Mouse (Mus musculus) urinary bladder, postnatal 25 days (tissue): ENCODE measurements around the gene Inpp5f.
"Not testable (repeated sequence)": the region's sequence is repeated elsewhere in the genome, so short reads cannot be mapped to it uniquely, and the experiment has no call there.

Experiments used
- DNase-seq: peaks from one replicate; pipeline ENCODE4 v3.0.0; 2022; ENCODE audit warnings: low spot score

Gene Inpp5f

DNA sequence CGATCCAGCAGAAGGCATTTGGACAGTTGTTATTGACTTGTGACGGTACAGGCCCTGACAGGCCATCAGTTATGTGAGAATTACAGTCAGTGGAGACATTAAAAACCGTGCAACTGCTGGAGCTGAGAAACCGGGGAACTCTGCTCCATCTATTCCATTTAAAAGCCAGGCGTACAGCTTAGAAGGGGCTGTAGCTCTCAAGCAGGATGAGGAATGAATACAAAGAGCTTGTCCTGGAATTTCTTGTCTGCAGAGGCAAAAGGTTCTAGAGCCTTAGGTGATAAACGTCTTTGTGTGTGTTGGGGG, 18.2 kb upstream of the Inpp5f start:
- DNase-seq, result no peak

DNA sequence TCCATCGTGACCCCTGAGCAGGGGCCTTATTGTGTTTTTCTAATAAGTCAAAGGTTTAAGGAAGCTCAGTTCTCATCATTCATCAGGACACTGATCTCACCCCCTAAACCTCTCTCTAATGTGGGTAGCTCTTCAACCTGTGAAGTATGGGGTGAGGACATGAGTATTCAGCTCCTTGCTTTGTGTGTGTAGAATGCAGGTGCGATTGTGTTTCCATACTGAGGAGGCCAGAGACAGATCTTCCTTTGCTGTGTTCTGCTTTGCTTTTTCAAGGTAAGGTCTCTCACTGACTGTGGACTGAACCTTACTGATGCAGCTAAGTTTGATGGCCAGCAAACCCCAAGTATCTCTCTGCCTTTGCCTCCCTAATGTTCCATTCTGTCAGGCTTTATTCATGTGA, 14.9 kb upstream of the Inpp5f start:
- no peak for DNase-seq

DNA sequence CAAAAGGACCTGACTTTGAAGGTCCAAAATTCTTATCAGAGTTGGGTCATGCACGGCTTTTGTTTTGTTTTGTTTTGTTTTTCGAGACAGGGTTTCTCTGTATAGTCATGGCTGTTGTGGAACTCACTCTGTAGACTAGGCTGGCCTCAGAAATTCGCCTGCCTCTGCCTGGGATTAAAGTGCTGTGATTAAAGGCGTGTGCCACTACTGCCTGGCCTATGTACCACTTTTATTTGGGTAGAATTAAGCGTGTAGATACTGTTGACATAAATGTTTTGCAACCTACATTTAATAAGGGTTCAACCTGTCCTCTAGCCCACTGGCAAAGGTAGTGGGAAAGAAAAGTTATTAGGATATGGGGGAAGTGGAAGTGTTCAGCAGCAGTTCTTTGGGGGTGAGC, 12.1 kb upstream of the Inpp5f start:
- no peak for DNase-seq

DNA sequence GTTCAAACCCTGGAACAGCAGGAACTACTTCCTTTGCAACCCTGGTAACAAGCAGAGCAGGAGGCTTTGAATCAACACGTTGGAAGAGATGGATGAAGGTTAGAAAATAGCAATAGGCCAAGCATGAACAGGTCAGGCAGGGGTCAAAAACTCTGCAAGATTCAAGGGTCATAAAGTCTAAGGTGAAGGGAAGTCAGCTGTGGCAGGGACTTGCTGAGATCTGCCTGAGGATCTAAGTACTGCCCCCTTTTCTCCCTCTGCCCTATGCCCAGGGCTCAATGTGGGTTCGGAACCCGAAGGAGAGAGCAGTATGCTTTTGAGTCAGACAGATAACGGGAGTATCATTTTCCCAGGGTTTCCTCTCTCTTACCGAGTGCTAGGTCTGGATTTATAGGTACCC, 9.3 kb upstream of the Inpp5f start:
- no peak for DNase-seq

DNA sequence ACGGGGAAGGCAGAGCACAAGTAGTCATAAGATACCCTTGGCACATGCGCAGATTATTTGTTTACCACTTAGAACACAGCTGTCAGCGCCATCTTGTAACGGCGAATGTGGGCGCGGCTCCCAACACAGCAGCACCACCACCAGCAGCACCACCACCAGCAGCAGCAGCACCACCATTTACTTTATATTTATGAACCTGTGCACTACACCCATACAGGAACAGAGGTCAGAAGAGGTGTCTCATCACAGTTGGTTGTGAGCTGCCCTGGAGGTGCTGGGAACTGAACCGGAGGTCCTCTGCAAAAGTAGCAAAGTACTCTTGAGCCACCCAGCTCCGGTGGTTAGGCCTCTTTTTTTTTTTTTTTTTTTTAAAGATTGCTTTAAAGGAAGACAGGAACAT, 1.2 kb upstream of the Inpp5f start:
- DNase-seq, result not testable (repeated sequence)

DNA sequence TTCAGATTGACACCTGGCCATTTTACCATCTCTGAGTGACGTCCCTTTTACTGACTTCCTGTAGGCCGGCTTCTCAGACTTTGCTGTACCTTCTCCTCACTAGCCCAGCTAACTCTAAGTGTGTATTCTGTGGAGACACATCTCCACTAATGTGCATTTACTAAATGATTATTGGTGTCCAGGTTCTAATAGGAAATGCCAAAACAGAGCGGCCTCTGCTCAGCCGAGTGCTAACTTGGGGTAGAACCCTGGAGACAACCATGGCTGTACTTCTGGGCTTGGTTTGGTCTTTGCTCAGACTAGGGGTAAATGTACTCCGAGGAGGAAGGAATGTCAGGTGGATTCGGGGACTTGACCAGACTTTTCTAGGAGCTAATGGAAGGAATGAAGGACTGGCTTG, 638 bp upstream of the Inpp5f start:
- DNase-seq, result no peak

DNA sequence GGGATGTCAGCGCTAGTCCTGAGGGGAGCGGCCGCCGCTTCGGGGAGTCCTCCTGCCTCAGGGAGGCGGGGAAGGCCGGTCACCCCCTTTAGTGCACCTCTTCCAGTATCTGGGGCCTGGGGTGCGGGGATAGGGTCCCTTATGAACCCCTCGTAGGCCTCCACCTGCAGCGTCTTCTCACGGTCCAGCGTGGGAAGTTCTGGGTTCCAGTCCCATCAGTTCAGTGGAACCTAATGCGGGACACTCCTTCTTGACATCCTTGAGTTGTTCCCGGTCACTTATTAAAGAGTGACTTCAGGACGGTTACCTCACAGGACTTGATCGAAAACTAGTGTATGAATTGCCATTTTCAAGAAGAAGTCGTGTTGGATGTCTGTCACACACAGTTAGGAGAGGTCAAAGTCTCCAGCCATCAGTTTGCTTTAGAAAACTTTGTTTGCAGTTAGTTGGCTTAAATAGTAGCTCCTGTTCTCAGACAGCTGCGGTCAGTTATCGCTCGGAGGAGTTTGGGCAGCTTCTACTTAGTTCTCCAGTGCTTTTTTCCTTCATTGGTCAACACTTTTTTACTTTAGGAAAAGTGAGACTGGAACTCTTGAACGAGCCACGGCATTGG, 777 bp downstream of the Inpp5f start:
- DNase-seq, result no peak

DNA sequence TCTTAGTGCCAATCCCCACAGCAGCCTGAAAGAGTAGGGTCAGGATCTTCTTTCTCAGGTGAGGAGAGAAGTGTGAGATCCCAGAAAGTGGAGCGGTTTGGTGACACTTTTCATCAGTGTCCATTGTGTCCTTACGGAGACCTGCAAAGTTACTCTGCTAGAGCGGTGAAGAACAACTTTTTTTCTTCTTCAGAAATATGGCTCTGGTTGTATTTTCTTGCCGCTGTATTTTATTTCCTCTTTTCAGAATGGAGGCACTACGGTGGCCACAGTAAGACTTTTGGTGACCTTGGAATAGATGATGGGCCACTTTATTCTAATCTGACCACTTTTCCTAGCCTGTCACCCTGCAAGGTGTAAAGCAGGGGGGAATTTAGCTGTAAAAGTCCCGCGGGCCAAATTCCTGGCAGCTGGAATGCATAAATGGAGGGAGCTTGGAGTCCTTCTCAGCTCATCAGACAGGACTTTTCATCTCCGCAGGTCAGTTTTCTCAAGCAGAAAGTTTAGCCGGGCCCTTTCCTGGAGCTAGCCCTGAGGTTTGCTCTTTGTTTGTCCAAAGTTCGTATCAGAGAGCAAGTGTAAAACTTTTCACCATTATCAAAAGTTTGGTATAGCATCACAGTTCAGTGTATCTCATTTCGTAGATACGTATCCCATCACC, 1.5 kb downstream of the Inpp5f start:
- no peak for DNase-seq

DNA sequence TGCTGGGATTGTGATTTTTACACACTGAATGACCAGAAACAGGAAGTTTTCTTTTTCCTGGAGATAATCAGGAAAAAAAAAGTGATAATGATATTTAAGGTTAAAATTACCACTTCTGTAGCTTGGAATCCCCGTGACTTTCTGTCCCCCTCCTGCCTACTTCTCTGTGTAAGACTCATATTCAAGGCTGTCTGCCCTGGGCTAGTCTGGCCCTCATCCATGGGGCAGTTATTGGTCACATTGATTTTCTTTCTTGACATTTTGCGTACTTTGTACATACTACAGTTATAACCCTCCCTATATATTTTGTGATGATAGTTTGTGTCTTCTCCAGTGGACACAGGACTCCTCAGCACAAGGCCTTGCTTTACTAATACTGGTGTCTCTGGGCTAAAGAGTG, 2.5 kb downstream of the Inpp5f start:
- DNase-seq, result no peak

DNA sequence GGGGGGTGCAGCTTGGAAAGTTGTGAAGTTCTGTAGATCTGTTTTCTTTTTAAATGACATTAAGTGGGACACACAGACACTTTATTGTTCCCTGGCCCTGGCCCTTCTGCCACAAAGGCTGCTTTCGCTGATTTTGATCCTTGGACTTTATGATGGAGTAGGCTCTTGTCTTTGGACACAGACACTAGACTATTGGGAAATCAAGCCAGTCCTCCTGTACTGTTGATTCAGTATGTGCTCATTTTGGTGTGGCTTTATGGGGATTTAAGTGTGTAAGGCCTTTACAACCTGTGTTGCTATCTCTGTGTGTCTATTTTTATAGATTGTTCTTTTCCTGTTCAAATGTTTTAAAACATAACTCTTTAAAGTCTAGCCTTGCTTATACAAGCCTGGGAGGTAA, 6.5 kb downstream of the Inpp5f start:
- no peak for DNase-seq

DNA sequence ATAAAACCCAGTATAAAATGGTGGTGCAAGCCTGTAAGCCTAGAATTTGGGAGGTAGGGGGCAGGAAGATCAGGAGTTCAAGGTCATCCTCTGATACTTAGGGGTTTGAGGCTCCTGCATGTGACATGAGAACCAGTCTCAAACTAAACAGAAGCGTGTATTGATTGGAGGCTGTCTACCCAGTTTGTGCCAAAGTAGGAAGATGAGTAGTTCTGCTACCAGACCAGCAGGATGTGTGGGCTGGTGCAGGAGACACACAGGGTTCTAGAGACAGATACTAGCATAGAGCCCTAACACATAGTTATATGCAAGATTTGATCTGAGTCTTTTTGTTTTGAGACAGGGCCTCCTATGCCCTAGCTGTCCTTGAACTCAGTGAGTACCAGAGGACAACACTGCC, 9.1 kb downstream of the Inpp5f start:
- no peak for DNase-seq

DNA sequence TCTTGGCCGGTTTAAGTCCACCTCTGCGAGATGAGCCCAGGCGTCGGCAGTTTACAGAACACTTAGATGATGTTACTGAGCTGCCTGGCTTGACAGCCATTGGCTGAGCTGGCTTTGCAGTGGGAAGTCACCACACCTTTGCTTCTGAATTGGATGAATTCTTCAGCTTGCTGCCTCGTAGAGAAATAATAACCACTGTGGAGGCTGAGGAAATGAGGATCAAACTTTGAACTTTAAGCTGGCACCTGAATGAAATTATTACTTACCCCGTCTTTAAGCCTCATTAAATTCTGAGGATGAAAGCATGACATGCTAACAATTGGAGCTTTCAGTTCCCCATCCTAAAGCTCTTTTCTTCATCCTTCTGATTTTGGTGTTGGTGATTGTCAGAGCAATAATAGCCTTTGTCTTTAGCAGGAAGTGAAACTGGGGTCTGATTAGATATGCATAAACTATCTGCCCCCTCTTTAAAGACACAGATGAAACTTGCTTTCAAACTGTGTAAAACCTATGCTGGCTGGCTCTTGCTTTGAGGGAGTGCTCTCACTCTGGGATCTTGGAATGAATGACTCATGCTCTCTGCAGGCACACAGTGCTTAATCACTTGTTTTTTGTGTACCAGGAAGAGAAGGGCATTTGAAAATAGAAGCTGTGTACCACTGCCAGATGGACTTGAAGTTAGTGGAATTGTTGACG, 11.3 kb downstream of the Inpp5f start:
- no peak for DNase-seq

DNA sequence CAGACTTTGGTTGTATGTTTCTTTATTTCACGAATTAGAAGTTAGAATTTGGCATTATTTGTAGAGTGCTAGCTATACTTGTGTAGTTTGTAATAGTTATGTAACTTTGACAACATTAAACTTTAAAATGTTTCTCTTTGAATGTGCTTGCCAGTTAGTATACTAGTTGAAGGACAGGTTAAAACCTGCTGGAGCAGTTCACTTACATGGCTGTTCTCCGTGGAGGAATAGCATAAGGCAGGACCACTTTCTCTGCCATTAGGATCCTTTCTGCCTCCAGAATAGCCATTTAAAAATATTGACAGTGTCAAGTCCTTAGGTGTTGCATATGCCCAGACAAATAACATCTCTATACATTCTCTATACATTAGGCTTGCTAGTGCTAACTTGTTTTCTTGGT, 11.9 kb downstream of the Inpp5f start:
- DNase-seq, result no peak

DNA sequence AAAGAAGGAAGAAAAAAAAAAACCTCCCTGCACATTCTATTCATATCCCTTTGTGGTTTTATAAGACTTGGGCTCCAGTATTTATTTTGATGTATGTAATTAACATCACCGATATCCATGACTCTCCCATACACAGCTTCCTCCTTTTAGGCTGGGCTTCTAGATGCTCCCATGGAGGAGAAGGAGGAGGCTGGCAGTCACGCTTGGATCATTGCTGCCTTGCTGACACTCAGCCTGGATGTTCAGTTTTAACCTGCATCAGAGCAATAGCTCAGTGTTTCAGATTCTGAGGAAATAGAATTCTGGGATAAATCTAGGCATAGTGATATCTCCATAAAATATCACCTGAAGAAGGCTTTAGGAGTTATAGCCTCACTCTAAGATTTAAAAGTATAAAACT, 14.3 kb downstream of the Inpp5f start:
- DNase-seq, result no peak

DNA sequence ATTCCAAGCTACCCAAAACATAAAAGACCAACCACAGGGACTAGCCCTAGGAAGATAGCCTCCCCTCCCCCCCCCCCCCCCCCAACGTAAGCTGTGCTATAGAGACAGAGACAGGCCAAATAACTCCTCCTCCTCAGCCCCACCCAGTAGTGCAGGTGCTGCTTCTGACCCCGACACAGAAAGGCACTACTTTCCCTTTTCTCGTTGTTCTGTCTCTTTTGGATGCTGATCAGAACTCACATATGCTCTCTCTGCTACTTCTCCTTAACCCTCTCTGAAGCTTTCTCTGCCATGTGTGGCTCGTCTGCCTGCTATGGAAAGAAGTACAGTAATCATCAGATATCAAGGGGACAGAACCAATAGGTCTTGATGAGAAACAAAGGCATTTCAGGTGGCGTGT, 15.5 kb downstream of the Inpp5f start:
- no peak for DNase-seq

DNA sequence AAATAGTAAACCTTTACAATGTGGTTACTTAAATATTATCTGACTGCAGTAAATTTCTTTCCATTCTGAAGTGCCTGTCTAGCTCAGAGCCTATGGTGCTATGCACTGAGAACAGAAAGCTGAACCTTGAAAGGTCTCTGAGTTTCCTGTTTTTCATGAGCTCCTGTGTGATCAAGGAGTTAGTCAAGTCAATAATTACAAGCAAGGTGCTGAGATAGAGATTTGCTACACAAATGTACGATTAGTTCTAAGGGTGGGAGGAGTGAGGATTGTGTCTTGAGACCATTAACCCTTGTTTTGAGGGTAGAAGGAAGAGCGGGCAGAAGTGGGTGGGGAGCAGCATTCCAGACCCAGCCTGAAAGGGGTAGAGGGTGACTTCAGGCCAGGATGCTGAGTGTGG, 16.1 kb downstream of the Inpp5f start:
- DNase-seq, result no peak

DNA sequence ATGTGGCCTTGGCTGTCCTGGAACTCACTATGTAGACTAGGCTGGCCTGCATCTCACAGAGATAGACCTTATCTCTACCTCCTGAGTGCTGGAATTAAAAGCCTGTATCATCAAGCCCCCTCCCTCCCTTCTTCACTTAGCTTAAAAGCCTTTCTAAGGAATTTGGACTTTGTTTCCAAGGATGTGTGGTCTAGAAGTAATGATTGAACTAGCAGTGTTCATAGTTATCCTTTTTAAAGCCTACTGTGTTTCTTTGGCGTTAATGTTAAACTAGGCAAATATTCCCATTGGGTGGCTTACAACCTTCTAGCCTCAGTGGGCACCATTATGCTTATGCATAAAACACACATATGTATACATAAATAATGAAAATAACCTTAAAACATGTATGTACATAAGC, 16.6 kb downstream of the Inpp5f start:
- DNase-seq, result no peak

DNA sequence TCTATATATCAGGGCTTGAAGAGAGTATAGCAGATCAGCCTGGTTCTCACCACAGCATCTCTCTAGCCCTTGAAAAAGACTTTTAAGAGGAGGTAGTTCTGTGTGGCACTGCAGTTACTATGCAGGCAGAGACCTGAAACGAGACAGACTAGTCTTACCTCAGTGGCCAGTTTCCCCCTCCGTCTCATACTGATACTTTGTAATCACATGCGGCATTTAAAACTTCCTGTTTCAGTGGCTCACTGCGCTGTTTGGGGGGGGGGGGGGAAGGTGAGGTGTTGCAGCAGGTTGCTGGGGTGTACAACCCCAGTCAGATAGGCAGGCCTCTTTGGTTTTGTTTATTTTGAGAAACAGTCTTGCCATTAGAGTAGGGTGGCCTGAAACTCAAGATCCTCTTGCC, 22.0 kb downstream of the Inpp5f start:
- no peak for DNase-seq

DNA sequence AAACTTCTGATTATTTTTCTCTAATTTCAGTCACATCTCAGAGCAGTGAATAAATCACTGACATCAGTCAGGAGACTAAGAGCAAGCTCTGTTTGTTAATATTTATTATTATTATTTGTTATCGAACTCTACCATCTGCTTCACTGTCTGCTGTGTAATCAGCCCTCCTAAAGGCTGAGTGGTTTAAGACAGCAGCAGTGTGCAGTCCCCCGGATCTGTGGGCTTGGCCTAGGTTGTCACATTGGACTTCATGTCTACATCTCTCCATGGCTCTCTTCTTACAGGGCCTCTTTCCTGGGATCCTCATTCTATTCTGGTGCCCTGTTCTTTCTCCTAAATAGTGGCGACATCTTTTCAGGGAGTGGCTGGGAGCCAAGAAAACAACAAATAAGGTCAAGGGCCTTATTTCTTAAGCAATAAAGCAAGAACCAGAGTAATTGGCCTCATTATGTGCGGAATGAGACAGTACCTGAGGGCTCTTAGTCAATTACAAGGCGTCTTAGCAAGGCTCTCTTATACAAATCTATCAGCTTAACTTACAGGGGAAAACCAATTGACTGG, 28.9 kb downstream of the Inpp5f start:
- DNase-seq, result no peak

DNA sequence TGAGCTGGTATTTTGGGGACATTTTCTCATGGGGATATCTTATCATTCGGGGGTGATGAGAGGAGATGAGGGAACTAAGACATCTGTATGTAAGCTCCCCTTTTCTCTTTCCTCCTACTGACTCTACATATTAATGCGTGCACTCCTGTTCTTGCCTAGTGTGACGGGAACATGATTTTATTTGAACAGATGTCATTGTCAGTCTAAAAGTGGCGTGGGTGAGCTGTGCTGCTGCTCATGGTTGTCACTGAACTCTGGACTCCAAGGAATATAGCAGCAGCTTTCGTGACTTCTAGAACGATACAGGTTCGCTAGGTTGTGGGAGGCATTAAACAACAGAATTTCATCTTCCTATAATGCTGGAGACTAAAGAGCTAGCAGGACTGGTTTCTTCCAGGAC, 30.4 kb downstream of the Inpp5f start:
- no peak for DNase-seq

DNA sequence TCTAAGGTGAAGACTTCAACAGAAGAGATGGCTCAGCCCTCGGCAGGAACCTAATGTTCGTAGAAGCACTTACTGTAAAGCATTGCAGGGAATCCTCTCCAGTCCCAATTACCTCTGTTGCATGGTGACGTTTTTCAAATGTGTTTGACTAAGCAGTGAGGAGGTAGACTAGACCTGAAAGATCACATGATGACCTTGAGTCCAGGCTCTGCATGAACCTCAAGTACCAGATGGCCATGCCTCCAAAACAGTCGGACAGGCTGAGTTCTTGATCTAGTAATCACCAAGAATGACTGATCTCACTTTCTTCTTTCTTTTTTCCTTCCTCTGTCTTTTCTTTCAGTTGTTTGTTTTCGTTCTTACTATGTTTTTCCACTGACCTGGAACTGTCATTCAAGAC, 31.3 kb downstream of the Inpp5f start:
- DNase-seq, result no peak

DNA sequence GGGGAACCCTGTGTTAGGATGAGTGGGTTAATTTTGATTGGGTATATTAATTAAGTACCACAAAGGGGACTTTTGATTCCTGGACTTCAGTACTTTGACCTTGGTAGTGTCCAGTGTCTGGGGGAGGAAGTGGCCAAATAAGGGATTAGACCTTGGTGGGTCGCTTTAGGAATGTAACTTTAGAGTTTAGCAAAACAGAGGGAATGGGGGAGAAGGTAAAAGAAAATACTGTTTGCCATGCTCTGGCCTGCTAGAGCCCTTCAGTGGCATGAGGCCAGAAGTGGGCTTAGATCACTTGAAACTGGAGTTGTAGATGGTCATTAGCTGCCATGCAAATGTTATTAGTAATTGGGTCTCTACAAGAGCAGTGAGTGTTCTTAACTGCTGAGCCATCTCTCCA, 45.8 kb downstream of the Inpp5f start:
- no peak for DNase-seq

DNA sequence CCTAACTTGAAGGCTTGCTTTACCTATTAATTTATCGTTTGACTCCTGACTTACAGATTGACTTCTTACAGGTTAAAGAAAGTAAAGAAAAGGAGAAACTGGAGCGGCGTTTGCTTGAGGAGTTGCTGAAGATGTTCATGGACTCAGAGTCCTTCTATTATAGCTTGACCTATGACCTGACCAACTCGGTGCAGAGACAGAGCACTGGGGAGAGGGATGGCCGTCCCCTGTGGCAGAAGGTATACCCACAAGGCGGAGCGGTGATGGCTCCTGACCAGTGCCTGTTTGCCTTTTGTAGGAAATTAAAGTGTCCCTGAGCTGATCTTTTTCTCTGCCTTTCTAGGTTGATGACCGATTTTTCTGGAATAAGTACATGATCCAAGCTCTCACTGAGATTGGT, 52.8 kb downstream of the Inpp5f start:
- DNase-seq, result no peak
